Mouse (Mus musculus): ENCODE results near the gene Olfr279.
"Not testable (repeated sequence)": the region's sequence is repeated elsewhere in the genome, so short reads cannot be mapped to it uniquely, and the experiment has no call there.

The Olfr279 gene

DNA sequence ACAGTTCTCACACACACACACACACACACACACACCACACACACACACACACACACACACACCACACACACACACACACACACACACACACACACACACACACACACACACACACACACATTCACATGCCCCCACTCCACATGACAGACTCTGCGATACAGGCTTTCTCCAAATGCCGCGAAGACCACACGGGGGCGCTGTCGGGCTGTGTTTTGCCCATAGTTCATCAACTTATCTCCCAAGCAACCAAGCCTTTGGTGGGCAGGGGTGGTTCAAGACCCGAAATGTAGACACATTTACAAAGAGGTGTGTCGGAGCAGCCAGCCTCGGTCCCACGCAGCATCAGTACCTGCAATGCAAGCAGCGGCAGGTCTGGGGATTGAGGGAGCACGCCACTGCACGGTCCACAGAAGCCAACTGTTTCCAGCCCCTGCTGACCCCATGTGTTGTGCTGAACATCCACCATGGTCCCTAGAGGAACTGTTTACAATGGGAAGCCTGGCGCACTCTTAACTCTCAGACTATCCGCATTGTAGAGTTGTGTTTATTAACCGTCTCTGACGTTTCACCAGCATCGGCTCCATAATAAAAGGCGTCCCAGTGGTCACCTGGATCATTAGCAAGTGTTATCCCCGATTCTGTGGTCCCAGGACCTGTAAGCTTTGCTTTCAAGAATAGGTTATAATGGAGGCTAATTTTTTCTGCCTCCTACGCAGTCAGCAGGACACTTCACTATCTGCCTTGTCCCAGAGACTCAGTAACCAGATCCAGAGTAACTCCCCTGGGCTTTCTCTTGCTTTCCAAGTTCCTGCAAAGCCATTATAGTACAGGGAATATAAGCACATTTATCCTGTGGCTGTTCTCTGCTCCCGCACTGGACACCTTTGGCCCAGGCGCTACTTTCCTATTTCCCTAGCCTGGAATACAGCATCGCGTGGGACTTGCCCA is 18.5 kb downstream of the Olfr279 start:
- in situ Hi-C loops (cut with MboI) = no loop called here

DNA sequence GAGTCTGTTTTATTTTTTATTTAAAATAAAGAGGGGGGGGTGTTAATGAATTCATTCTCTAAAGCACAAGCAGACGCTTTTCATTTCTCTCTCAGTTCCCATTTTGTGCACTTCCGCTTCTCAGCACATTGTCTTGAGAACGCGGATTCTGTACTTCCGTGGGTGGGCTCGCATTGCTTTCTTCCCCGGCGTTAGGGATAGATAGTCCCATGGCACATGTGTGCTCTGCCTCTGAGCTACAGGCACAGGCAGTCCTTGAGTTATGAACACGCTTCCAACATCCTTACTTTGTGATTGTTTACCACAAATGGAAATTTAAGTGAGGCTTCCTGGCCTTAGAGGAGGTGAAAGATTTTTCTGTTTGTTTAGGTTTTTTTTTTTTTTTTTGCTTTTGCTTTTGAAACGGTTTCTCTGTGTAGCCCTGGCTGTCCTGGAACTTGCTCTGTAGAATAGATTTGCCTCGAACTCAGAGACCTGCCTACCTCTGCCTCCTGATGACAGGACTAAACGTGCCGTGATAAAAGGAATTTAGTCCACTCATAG is 19.3 kb downstream of the Olfr279 start:
- in situ Hi-C loops (cut with MboI) = no loop called here

DNA sequence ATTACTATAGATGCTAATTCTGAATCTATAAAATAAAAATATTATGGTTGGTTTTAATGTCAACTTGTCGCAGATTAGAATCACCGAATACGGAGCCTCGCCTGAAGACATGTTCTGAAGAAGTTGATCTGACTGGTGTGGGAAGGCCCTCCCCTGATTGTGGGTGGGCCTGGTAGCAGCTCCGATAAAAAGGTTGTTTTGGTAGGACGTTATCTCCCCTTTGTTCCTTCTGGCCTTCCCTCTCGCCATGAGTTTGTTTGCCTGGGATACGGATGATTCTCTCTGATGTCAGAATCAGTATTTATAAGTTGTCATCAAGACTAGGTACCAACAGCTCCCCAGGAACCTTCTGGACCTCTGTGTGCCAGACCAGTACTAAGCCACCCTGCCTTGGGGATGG is 20.0 kb downstream of the Olfr279 start:
- in situ Hi-C loops (cut with MboI) = no loop called here

DNA sequence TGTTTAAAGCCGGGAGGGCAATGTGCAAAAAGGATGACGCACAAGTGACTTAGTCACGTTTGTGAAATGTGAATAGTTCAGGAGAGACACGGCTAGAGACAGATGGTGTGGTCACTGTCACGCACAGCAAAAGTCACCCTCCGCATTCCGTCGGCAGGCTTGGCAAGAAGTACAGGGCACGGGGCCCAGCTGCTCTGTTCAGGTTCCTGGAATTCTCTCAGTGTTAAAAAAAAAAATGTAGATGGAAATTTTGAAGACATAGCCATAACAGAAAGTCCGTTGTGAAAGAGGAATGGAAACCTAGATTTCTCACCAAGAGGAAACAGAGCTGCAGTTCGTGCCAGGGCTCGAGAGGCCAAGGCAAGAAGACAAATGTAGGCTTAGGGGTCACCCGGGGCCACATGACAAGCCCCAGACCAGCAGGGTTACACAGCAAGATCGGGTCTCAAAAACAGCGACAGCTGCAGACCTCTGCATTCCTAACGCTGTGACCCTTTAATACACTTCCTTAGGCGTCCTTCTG is 20.7 kb downstream of the Olfr279 start:
- in situ Hi-C loops (cut with MboI) = no loop called here

DNA sequence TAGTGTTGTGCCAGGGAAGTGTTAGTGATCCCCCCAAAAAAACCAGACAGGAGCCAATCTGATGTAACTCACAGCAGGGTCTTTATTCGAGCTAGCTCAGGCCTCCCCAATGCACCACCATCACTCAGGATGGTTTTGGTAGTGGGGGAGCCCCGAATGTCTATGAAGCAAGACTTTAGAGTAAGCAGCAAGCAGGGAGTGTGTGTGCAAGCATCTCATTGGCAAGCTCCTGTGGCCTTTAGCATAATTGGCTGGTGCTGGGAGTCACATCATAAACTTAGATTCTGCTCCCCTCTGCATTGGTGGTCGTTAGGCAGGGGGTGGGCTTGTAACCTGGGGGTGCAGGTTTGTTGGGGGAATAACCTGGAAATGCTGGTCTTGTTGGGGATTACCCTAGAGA is 21.5 kb downstream of the Olfr279 start:
- in situ Hi-C loops (cut with MboI) = not testable (repeated sequence)

DNA sequence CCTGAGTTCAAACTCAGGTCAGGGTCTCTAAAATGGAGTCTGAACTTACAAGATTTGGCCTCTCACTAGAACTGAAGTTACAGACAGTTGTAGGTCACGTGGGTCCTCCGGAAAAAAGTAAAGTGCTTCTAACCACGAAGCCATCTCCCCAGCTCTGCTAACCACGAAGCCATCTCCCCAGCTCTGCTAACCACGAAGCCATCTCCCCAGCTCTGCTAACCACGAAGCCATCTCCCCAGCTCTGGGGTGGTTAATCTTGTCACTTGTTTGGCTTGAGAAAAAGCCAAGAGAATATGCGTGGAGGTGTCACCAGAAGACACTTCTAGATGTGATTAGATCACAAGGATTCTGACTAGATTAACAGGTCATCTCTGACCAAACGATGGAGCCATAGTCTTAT is 21.9 kb downstream of the Olfr279 start:
- in situ Hi-C loops (cut with MboI) = no loop called here

DNA sequence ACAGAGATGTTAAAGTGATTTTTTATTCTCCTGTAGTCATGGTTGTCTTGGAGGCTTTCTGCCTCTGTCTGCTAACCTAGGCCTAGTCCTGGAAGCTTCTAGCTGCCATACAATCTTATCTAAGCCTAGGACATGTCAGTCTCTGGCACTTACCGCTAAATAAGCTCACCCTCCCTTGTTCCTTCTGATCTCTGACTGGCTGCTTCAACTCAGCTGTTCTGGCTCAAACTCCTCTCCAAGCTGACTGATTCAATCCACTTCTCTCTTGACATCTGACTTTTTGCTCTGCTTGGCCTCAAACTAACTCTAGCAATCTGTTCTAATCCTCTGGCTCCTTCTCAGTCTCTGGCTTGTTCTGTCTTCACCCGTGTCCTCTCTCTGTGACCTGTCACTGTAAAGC is 22.6 kb downstream of the Olfr279 start:
- in situ Hi-C loops (cut with MboI) = not testable (repeated sequence)

DNA sequence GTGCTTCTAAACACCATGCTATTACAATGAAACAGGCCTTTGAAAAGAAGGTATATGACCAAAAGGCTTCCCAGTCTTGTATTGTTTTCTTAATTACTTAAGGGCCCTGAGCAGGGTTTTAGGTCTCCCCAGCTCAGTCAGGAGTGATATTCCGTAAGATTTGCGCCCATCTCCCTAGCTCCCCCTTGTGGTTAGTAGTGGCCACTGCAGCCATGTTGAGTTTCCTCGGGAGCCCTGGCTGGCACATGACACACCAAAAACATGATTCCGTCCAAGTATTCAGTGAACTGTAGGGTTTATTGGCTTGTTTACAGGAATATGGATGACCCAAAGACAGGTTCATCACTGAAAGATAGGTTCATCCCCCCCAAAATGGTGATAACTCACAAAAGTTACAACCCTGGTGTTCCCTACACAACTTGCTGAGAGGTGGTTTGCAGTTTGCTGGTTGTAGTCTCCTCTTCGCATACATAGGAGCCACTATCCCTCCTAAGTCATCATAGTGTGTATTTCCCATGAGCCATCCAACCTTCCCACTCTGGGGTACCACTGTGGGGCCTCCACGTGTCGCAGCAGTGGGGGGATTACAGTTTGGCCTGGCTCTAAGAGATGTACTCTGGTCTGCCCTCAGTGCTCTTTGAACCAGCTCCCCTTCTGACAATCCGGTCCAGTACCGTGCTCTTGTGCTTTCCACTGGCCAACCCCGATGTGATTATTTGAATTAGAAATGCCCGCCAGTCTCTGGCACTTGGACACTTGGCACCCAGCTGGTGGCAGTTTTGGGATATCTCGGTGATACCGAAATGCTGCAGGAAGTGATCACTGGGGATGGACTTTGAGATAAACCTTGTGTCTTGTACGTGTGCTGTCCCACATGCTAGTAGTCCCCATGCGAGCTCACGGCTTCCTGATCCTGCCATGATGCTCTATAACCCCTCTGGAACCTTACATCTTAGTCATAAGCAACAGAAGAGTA is 25.5 kb downstream of the Olfr279 start:
- in situ Hi-C loops (cut with MboI) = no loop called here

DNA sequence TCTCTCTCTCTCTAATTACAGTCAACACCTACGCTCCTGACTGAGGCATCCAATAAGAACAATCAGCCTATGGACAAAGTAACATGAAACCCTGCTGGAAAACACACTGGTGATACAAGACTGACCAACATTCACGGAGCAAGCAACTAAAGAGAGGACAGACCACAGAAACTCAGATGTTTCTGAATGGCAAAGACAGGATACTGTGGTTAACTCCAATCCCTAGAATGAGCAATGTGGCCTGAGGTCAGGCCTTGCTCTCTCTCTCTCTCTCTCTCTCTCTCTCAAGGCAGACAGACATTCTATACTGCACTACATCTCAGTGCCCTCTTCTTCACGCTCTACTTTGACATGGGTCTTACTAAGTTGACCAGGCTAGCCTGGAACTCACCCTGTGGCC is 29.0 kb downstream of the Olfr279 start:
- in situ Hi-C loops (cut with MboI) = no loop called here

DNA sequence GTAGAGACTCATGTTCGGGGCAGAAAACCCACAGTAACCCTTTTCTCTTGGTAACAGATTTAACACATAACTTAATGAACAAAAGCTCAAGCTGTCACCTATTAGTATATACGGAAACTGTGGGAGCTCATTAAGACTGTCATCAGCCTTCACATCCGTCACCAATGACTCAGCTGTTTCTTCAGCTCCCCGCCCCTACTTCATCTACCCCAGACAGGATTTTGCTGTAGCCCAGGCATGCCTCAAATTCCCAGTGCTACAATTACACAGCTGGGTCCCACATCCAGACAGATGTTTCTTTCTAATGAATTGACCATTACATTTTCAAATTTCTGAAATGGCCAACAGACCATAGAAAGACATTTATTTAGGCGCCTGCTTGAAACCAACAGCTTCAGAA is 33.9 kb downstream of the Olfr279 start:
- in situ Hi-C loops (cut with MboI) = no loop called here

DNA sequence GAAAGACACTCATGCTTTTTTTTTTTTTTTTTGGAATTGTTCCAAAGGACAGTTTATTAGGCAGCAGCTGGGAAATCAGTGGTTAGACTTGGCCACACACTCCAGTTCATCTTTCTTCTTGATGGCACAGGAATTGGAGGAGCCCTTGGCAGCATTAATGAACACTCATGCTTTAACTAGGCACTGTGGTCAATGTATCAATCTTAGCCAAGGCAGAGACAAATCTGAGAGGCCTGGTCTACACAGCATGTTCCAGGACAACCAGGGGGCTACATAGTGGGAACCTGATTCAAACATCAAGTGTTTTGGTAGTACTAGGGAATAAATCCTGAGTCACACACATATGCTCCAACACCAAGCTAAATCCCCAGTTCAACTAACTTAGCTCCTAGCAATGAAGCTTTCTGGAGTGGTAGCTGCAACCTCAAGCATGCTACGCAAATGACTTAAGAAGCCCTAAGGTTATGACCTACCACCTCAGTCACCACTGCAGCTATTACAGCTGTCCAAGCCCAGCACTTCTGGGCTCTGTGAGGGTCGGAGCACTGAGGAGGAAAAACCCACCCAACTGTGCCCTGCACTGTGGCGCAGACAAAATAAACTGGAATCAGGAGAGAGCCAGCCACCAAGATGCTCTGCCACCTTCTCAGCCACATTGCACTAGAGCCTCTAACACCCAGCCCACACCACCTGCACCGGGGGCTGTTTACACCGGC is 35.0 kb downstream of the Olfr279 start:
- in situ Hi-C loops (cut with MboI) = no loop called here

DNA sequence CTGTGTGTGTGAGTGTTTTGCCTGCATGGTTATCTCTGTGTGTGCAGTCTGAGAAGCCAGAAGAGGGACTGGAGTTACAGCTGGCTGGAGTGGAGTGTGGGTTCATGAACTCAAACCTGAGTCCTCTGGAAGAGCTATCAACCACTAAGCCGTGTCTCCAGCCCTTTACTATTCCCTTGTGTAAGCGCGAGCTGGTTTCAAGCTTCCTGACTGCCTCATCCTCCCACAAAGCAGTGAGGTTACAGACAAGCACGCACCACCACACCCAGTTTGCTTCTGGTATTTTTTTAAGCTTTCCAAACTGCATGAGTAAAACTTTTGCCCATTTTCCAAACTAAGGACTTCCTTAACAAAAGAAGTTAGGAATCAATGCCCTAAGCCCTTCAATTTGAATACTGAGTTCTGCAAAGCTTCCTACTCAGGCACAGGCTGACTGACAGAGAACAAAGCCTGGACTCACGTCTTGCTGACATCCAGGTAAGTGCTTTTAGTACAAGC is 35.9 kb downstream of the Olfr279 start:
- in situ Hi-C loops (cut with MboI) = no loop called here

DNA sequence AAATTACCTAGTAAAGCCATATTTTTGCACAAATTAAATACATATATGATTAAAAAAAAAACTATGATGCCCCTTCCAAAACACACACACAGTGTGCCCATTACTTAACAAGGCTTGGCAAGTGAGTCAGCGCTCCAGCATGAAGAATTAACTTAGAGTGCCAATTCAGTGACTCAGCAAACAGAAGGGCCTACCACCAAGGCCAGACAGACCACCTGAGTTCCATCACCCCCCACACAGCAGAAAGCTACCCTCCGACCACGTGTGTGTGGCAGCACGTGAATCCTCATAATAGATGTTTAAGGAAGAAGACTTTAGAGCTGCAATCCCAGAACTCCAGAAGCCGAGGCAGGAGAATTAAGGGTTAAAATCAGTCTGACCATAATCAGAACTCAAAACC is 40.1 kb downstream of the Olfr279 start:
- in situ Hi-C loops (cut with MboI) = no loop called here

DNA sequence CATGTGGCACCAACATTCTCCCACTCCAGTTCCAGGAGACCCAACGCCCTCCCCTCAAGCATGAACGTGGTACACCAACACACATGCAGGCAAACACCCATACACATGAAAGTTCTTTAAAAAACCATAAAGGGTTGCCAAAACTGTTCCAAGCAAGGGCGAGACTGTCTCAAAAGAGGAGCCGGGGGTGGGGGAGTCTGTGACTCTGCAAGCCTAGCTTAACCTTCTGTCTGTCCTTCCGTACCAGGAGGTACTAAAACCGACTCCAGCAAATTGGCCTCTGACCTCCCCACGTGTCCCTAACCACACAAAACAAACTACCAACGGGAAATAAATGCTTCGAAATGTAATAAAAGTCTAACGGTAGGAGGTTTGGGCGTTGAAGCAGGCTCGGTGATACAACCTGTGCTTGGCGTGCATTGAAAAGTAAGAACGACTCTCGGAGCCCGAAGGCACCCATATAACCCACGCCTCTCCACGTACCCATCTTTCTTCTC is 40.9 kb downstream of the Olfr279 start:
- in situ Hi-C loops (cut with MboI) = no loop called here

DNA sequence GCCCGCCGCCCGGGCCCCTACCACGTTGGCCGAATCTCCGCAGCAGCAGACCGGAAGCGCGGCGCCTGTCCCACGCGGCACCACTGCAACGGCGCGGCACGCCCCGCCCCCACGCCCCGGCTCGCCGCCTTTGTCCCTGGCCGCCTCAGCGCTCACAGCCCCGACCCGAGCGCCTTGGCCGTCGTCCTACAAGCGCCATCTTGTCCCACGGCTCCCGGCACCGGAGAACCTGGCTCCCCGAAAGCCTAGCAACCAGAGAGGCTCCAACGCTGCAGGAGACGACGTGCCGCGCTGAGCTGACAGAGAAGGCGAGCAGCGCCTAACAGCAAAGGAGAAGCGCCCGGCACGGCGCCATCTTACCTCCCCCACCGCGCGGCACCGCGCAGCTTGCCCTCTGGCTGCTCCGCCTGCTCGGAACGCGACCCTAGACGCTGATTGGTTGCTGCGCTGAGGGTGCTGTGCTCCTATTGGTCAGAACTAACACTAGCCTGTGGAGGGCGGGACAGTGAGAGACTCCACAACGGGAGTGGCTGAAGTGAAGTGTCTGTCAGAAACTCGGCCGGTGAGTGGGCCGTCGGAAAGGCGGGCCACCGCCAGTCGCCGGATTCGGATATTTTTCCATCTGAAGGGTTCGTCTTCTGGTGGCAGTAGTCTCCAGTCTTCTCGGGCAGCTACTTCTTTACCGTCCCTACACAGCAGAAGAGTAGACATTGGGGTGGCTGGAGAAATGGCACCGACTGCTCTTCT is 41.9 kb downstream of the Olfr279 start, which contains the start of gene Kansl2:
Kansl2 (minus strand) TSS at position 384 of the 747 bp plus-strand sequence.
- in situ Hi-C loops (cut with MboI) = no loop called here

DNA sequence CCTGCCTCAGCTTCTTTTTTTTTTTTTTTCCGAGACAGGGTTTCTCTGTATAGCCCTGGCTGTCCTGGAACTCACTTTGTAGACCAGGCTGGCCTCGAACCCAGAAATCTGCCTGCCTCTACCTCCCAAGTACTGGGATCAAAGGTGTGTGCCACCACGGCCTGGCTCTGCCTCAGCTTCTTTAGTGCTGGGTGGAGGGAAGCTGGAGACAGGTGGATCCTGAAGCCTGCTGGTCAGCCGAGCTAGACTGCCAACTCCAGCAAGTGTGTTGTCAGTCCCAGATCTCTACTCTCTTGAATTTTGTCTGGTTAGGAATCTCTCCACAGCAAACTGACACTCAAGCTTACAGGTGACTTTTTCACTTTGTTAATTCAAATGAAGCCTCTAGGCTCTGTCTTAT is 43.7 kb downstream of the Olfr279 start:
- in situ Hi-C loops (cut with MboI) = no loop called here

DNA sequence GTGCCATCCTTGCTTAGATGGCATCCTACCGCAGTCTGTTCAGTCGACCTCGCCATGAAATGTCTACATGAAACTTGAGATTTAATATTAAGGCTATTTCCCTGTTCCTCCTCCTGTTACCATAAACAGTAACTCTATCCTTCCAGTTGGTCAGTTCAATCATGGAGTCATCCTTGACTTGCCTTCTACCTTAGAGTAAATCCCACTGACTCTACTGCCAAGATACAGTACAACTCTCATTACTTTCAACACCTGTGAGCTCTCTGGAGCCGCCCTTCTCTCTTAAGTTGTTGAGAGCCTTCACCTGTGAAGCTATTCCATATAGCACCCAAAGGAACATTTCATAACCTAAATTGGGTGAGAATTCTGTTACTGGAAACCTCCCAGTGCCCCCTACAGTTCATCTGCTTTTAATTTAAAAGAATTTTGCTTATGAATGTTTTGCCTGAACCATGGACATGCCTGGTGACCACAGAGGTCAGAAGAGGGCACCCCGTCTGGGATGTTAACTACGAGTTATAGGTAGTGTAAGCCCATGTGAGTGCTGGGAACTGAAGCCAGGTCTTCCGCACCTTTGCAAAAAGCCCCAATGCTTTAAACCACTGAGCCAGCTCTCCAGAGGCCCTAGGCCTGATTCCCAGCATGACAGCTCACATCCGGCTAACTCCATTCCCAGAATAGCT is 44.8 kb downstream of the Olfr279 start:
- in situ Hi-C loops (cut with MboI) = no loop called here

DNA sequence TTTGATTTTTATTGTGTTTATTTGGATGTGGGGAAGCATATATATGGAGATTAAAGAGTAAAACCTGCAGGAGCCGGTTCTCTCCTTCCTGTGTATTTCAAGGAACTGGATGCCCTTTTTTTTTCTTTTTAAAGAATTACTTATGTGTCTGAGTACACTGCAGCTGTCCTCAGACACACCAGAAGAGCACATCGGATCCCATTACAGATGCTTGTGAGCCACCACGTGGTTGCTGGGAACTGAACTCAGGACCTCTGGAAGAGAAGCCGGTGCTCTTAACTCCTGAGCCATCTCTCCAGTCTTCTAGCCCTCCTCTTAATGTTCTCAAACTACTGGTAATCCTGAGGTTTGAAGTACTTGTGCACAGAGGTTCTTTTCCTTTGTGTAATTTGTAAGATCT is 45.7 kb downstream of the Olfr279 start:
- in situ Hi-C loops (cut with MboI) = no loop called here

DNA sequence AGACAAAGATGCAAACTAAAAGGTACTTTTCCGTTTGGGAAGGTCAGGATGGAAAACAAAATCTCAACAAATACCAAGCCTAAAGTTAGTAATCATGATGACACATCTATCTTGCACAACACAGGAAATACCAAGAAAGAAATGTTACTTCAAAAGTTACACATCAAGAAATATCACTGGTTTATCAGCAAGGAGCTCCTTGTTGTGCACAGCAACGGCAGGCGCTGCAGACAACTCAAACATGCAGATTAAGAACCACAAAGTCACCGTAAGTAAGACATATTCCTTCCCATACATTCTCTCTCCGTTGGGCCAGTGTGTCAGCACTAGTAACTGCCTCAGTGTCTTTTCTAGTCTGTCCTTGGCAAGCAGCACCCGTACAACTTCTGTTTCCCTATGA is 48.9 kb downstream of the Olfr279 start:
- in situ Hi-C loops (cut with MboI) = no loop called here

DNA sequence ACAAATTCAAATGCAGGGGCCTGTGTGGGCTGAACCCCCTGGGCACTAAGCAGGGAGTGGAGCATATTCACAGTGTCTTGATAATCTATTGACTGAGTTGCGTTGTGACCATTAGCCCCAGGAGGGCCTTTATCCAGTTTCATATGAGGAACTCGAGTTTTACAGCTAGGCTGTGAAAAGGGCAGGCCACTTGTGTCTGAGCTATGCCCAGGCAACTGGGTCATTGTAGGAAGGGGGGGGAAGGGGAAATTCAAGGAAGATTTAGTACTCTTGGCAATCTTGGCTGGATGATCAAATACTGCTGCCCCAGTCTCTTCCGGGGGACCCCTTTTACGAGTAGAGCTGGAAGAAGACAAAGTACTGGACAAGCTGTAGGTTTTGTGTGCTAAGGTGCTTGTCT is 51.1 kb downstream of the Olfr279 start:
- in situ Hi-C loops (cut with MboI) = no loop called here

All from mature B cell (primary cell).